Mouse (Mus musculus) limb, embryonic 14.5 days (tissue): Measurements from ENCODE around the gene Prdm16. TPM values are rescaled to one million over a fixed set of nuclear protein-coding genes. Genes with fewer than 3 reads are reported as not detected.

ENCODE experiments used
- ATAC-seq: fragments of 200-750 bp; cut with Nextera tagmentation; 2 replicates; pipeline ENCODE4 v1.8.0; 2017; ENCODE audit warnings: low read depth, moderate number of reproducible peaks, moderate TSS enrichment; ENCODE audit not compliant: low FRiP score
- DNase-seq: peaks from one replicate; pipeline ENCODE4 v3.0.0-alpha.2; 2015; ENCODE audit warnings: low spot score
- H3K27ac ChIP-seq: fragments of 300-500 bp; sonication (generic); replicated peaks from 2 replicates; pipeline ENCODE4 v1.5.1; 2014; ENCODE audit warnings: low read depth, mild to moderate bottlenecking, low read length, moderate library complexity, mixed read lengths
- H3K27me3 ChIP-seq: fragments of 300-500 bp; sonication (generic); 2 replicates; pipeline ENCODE4 v1.6.1; 2014; ENCODE audit warnings: low read length, mixed read lengths; ENCODE audit not compliant: control insufficient read depth, insufficient read depth
- H3K36me3 ChIP-seq: fragments of 300-500 bp; sonication (generic); 2 replicates; pipeline ENCODE4 v1.6.1; 2014; ENCODE audit warnings: mild to moderate bottlenecking, low read length, moderate library complexity, mixed read lengths; ENCODE audit not compliant: control insufficient read depth, insufficient read depth
- H3K4me1 ChIP-seq: fragments of 300-500 bp; sonication (generic); 2 replicates; pipeline ENCODE4 v1.6.1; 2014; ENCODE audit warnings: antibody characterized with exemption, low read length, mixed read lengths; ENCODE audit not compliant: control insufficient read depth, insufficient read depth
- H3K4me2 ChIP-seq: fragments of 300-500 bp; sonication (generic); replicated peaks from 2 replicates; pipeline ENCODE4 v1.6.1; 2014; ENCODE audit warnings: low read depth, mild to moderate bottlenecking, low read length, moderate library complexity; ENCODE audit not compliant: severe bottlenecking
- H3K4me3 ChIP-seq: fragments of 300-500 bp; sonication (generic); replicated peaks from 2 replicates; pipeline ENCODE4 v1.5.1; 2014; ENCODE audit warnings: low read length
- H3K9ac ChIP-seq: fragments of 300-500 bp; sonication (generic); 2 replicates; pipeline ENCODE4 v1.6.1; 2014; ENCODE audit warnings: mild to moderate bottlenecking, low read depth, low read length, moderate library complexity; ENCODE audit not compliant: severe bottlenecking
- H3K9me3 ChIP-seq: fragments of 300-500 bp; sonication (generic); 2 replicates; pipeline ENCODE4 v1.6.1; 2016; ENCODE audit warnings: low read length; ENCODE audit not compliant: control insufficient read depth
- POLR2A ChIP-seq: fragments of 200-500 bp; IDR thresholded peaks from 2 replicates; pipeline ENCODE4 v1.8.0; 2012; ENCODE audit warnings: inconsistent platforms, mild to moderate bottlenecking, moderate library complexity, borderline replicate concordance; ENCODE audit not compliant: insufficient read depth, insufficient read length; ENCODE audit errors: extremely low read depth
- WGBS: fragments of 180-500 bp; shearing (Covaris S2); extraction: QIAGEN DNeasy Blood & Tissue Kit; methylation state at CpG from one replicate; pipeline ENCODE4 v1.1.7; 2014; 5-methylcytosine and 5-hydroxymethylcytosine counted together
- polyA plus RNA-seq, 2 experiments: library from polyadenylated mRNA; depleted of rRNA in 1 of 2; stranded (reverse) in 1 of 2; unstranded in 1 of 2; fragments of >200 nt; fragmentation: Nextera tagmentation in 1 of 2; extraction: Ambion mirVana in 1 of 2; gene quantifications; 2 replicates each; pipeline versions ENCODE4 v1.2.1 to v1.2.3; 2012 to 2014

The Prdm16 gene
- polyA plus RNA-seq, 2 experiments = 11.7 to 25.6 TPM

- no peak overlapping the region for H3K4me2 ChIP-seq
- no peak overlapping the region for H3K9ac ChIP-seq
- H3K27me3 ChIP-seq = no peaks in the 10 kb centered on the region
- ATAC-seq (no peak), DNase-seq (no peak)
- no peak for TF ChIP-seq POLR2A
- WGBS = 57% methylated on average over 9 of the region's 9 CpGs
- H3K4me3 ChIP-seq = no peak overlapping the region
- peaks cover 29% of the 10 kb centered on the region for H3K4me1 ChIP-seq
- no peak overlapping the region for H3K27ac ChIP-seq
- H3K36me3 ChIP-seq = no peaks in the 10 kb centered on the region
- H3K9me3 ChIP-seq = no peaks in the 10 kb centered on the region
These were observed 94.9 kb downstream of the Prdm16 start for GRCm38 (mm10) chr4:154541632-154542276.

GRCm38 (mm10) chr4:154540671-154541070 lies 96.0 kb downstream of the Prdm16 start:
- ATAC-seq (no peak), DNase-seq (no peak)
- H3K27ac ChIP-seq = no peak overlapping the region
- peaks cover 27% of the 10 kb centered on the region for H3K4me1 ChIP-seq
- H3K4me2 ChIP-seq = no peak overlapping the region
- H3K27me3 ChIP-seq = no peaks in the 10 kb centered on the region
- no peak for TF ChIP-seq POLR2A
- no peak overlapping the region for H3K9ac ChIP-seq
- no peaks in the 10 kb centered on the region for H3K36me3 ChIP-seq
- no peak overlapping the region for H3K4me3 ChIP-seq
- 24% methylated on average over 10 of the region's 10 CpGs for WGBS
- H3K9me3 ChIP-seq = no peaks in the 10 kb centered on the region

- DNase-seq (no peak), ATAC-seq (no peak)
- TF ChIP-seq POLR2A = no peak
- H3K27me3 ChIP-seq = no peaks in the 10 kb centered on the region
- no peak overlapping the region for H3K27ac ChIP-seq
- 90% methylated on average over 12 of the region's 12 CpGs for WGBS
- no peak overlapping the region for H3K9ac ChIP-seq
- no peaks in the 10 kb centered on the region for H3K36me3 ChIP-seq
- no peak overlapping the region for H3K4me2 ChIP-seq
- peaks cover 27% of the 10 kb centered on the region for H3K4me1 ChIP-seq
- H3K4me3 ChIP-seq = no peak overlapping the region
- H3K9me3 ChIP-seq = no peaks in the 10 kb centered on the region
These were observed 97.0 kb downstream of the Prdm16 start for GRCm38 (mm10) chr4:154539703-154540102.

DNA sequence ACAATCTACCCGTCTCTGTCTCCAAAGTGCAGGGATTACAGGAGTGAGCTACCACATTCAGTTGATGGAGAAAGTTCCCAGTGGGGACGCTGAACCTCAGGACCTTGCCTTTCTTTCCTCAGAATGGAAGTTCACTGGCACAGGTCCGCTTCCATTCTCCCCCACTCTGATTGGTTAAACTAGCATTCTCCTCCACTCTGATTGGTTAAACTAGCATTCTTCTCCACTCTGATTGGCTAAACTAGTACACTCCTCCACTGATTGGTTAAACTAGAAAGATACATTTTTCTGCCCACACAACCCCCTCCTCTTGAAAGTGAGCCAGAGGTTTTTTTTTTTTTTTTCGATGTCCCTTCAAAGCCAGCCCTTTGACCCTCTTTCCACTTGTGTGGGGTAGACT lies 97.9 kb downstream of the Prdm16 start:
- H3K4me3 ChIP-seq = no peak overlapping the region
- no peak overlapping the region for H3K4me2 ChIP-seq
- no peak overlapping the region for H3K27ac ChIP-seq
- H3K27me3 ChIP-seq = no peaks in the 10 kb centered on the region
- no peak for DNase-seq
- no peaks in the 10 kb centered on the region for H3K9me3 ChIP-seq
- no peak overlapping the region for H3K9ac ChIP-seq
- no peaks in the 10 kb centered on the region for H3K36me3 ChIP-seq
- peaks cover 22% of the 10 kb centered on the region for H3K4me1 ChIP-seq
- no peak for TF ChIP-seq POLR2A
- no peak for ATAC-seq
- WGBS = 86% methylated on average over 4 of the region's 4 CpGs

DNA sequence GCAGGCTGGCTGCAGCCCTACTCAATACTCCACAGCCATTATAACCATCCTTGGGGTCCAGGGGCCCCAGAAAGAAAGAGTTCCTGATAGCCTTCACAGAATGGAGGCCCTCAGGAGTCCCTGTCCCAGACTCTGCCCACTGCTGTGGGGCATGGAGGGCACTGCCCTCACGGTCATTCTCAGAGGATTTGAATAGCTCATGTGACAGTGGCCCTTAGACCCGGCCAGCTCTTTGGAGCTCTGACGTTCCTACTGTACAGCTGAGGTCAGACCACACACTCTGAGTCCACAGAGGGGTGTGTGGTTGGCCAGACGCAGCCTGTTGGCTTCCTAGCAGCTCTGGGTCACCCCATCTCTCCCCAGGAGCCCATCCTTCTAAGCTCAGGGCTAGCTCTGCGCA lies 100.6 kb downstream of the Prdm16 start:
- no peak overlapping the region for H3K27ac ChIP-seq
- no peaks in the 10 kb centered on the region for H3K36me3 ChIP-seq
- H3K4me3 ChIP-seq = no peak overlapping the region
- no peak overlapping the region for H3K4me2 ChIP-seq
- no peaks in the 10 kb centered on the region for H3K27me3 ChIP-seq
- 72% methylated on average over 5 of the region's 5 CpGs for WGBS
- H3K4me1 ChIP-seq = peaks cover 30% of the 10 kb centered on the region
- no peak for DNase-seq
- TF ChIP-seq POLR2A = no peak
- H3K9me3 ChIP-seq = no peaks in the 10 kb centered on the region
- ATAC-seq = no peak
- H3K9ac ChIP-seq = no peak overlapping the region
